Mouse (Mus musculus): ENCODE data around the gene Lcp2.

- no peak for TF ChIP-seq POLR2A (IDR thresholded peaks at IDR 0.05; ENCODE audit: control insufficient read depth, low read depth, low read length)
- TF ChIP-seq CTCF (IDR thresholded peaks at IDR 0.05; ENCODE audit: control insufficient read depth, insufficient read depth, insufficient replicate concordance, low read depth, low read length) = no peak
Measured at GRCm38 (mm10) chr11:34083795-34084194, 37.1 kb downstream of the Lcp2 start.

Data from testis, adult 2 months (tissue).